Mouse (Mus musculus) E14TG2a.4 (cell line): ENCODE results near the gene Def8.
"Not testable (repeated sequence)": the region's sequence is repeated elsewhere in the genome, so short reads cannot be mapped to it uniquely, and the experiment has no call there.

Source experiments
- H3K27me3 ChIP-seq: 2 replicates; pipeline ENCODE4 v1.6.1; 2014; ENCODE audit warnings: low read length, control low read depth; ENCODE audit not compliant: insufficient read depth
- H3K36me3 ChIP-seq: 2 replicates; pipeline ENCODE4 v1.6.1; 2014; ENCODE audit warnings: low read length, control low read depth; ENCODE audit not compliant: insufficient read depth
- H3K4me1 ChIP-seq: replicated peaks from 2 replicates; pipeline ENCODE4 v1.6.1; 2014; ENCODE audit warnings: low read depth, low read length, control low read depth
- H3K4me3 ChIP-seq: replicated peaks from 2 replicates; pipeline ENCODE4 v1.5.1; 2014; ENCODE audit warnings: mild to moderate bottlenecking, low read length
- H3K9me3 ChIP-seq: 2 replicates; pipeline ENCODE4 v1.6.1; 2014; ENCODE audit warnings: low read length, control low read depth
- CTCF ChIP-seq: conservative IDR thresholded peaks from 2 replicates; pipeline ENCODE4 v1.5.1; 2014; ENCODE audit warnings: low read length
- NANOG ChIP-seq: IDR thresholded peaks from 2 replicates; pipeline ENCODE4 v1.6.1; 2014; ENCODE audit warnings: borderline replicate concordance, low read length, mixed read lengths
- POU5F1 ChIP-seq: IDR thresholded peaks from 2 replicates; pipeline ENCODE4 v1.6.1; 2014; ENCODE audit warnings: low read length, borderline replicate concordance

Def8 gene

DNA sequence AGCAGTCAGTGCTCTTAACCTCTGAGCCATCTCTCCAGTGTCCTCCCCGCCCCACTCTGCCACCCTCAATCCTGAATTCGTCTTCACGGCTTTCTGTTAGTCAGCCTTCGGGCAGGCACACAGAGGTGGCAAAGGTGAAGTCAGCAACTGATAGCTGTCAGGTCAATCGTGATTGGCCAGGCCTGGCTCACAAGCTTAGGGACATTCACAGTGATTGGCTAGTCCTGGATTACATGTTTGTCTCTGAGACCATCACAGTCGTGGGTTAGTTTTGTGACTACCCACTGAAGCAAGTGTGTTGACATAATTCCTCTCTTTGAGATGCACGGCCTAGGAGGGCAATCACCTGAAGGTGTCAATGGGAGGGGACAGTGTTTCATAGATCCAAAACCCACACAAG, 30.0 kb downstream of the Def8 start:
- peak overlapping the region; percentile 88; the same call in 1 of the 2 replicates for H3K4me3 ChIP-seq
- H3K9me3 ChIP-seq = 0 out of 2 replicates have a peak, but pooled peaks cover 5% of the 10 kb centered on the region
- H3K4me1 ChIP-seq = peaks cover 58% of the 10 kb centered on the region
- TF ChIP-seq NANOG (no peak), POU5F1 (no peak), CTCF (no peak)
- H3K27me3 ChIP-seq = no peaks in the 10 kb centered on the region
- H3K36me3 ChIP-seq = peaks cover 73% of the 10 kb centered on the region

DNA sequence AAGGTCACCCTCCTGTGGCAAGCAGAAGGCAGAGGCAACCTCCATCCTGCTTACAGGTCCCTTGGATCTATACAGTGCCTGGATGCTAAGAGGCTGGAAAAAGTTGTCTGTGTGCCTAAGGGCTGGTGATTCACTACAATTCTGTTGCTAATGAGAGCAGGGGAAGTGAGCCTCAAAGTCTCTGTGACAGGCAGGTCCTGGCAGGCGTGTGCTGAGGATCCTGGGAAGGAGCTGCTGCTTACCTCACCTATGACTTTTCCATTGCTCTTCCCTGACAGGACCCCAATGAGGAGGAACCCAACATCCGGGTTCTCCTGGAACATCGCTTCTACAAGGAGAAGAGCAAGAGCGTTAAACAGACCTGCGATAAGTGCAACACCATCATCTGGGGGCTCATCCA, 30.6 kb downstream of the Def8 start:
- H3K4me3 ChIP-seq = peak overlapping the region; percentile 88
- 0 out of 2 replicates have a peak, but pooled peaks cover 5% of the 10 kb centered on the region for H3K9me3 ChIP-seq
- peaks cover 79% of the 10 kb centered on the region for H3K36me3 ChIP-seq
- no peaks in the 10 kb centered on the region for H3K27me3 ChIP-seq
- TF ChIP-seq CTCF (no peak), POU5F1 (no peak), NANOG (no peak)
- peaks cover 52% of the 10 kb centered on the region for H3K4me1 ChIP-seq

GRCm38 (mm10) chr8:123454559-123454958, 31.2 kb downstream of the Def8 start:
- H3K27me3 ChIP-seq = no peaks in the 10 kb centered on the region
- TF ChIP-seq NANOG (no peak), POU5F1 (no peak), CTCF (no peak)
- peak overlapping the region; percentile 88 for H3K4me3 ChIP-seq
- peaks cover 79% of the 10 kb centered on the region for H3K36me3 ChIP-seq
- 0 out of 2 replicates have a peak, but pooled peaks cover 5% of the 10 kb centered on the region for H3K9me3 ChIP-seq
- peaks cover 49% of the 10 kb centered on the region for H3K4me1 ChIP-seq

GRCm38 (mm10) chr8:123463651-123464050, 40.3 kb downstream of the Def8 start:
- no peak overlapping the region for H3K4me3 ChIP-seq
- TF ChIP-seq NANOG (no peak), CTCF (no peak), POU5F1 (no peak)
- H3K36me3 ChIP-seq = peaks cover 58% of the 10 kb centered on the region
- no peaks in the 10 kb centered on the region for H3K9me3 ChIP-seq
- peaks cover 19% of the 10 kb centered on the region; the same call in 1 of the 2 replicates for H3K4me1 ChIP-seq
- no peaks in the 10 kb centered on the region for H3K27me3 ChIP-seq

GRCm38 (mm10) chr8:123467476-123467875, 44.1 kb downstream of the Def8 start:
- no peak for TF ChIP-seq CTCF
- TF ChIP-seq NANOG = no peak
- TF ChIP-seq POU5F1 = no peak
- H3K36me3 ChIP-seq = peaks cover 22% of the 10 kb centered on the region
- no peak overlapping the region for H3K4me3 ChIP-seq
- peaks cover 4% of the 10 kb centered on the region; the same call in 1 of the 2 replicates for H3K4me1 ChIP-seq
- no peaks in the 10 kb centered on the region for H3K27me3 ChIP-seq
- no peaks in the 10 kb centered on the region for H3K9me3 ChIP-seq

DNA sequence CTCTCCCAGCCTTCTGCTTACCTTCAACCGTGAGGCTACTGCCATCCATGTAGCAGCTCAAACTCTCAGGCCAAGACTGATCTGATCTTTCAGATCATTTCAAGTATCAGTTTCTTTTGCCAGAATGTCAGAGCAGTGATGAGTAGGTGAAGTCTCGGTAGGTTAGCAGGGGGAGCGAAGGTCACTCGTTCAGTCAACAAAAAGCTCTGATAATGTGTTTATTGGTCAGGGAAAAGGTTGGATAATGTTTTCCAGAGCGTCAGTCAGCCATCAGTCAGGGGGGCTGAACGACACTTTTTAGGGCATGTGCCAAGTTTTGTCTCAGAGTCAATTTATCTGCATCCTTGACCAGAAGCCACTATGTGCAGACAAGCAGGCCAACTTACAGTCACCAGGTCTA, 49.7 kb downstream of the Def8 start:
- H3K9me3 ChIP-seq, H3K27me3 ChIP-seq, H3K4me3 ChIP-seq, H3K4me1 ChIP-seq, H3K36me3 ChIP-seq: not testable (repeated sequence)

DNA sequence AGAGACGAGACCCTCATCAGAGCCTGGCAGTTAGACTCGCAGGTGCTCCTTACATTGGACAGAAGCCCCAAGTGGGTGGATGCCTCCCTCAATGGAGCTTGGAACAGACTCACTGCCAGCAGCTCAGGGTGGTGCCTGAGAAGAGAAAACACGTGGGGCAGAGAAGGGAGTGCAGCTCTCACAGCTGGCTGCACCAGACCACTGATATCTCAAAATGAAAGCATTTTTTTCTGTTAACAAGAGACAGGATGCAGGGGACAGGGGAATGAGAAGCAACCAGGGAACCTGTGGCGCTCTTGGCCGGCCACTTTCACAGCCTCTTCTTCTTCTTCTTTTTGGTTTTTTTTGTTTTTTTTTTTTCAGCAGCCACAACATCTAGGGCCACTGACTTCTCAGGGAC, 51.2 kb downstream of the Def8 start:
- not testable (repeated sequence) for H3K27me3 ChIP-seq, H3K9me3 ChIP-seq, H3K36me3 ChIP-seq, H3K4me3 ChIP-seq
- H3K4me1 ChIP-seq = peaks cover 16% of the 10 kb centered on the region

- TF ChIP-seq POU5F1 (no peak), CTCF (no peak), NANOG (no peak)
- peaks cover 17% of the 10 kb centered on the region for H3K4me1 ChIP-seq
Measured at GRCm38 (mm10) chr8:123476911-123477736, 53.8 kb downstream of the Def8 start.

GRCm38 (mm10) chr8:123477737-123478258, 54.5 kb downstream of the Def8 start, which contains the start of gene Afg3l1:
Afg3l1 (plus strand) TSS chr8:123477903.
- H3K36me3 ChIP-seq = peaks cover 27% of the 10 kb centered on the region
- H3K4me3 ChIP-seq = peak within 1 kb of the TSS; percentile 90
- TF ChIP-seq CTCF = no peak
- no peak for TF ChIP-seq POU5F1
- TF ChIP-seq NANOG = no peak
- H3K4me1 ChIP-seq = peaks cover 18% of the 10 kb centered on the region
- no peaks in the 10 kb centered on the region for H3K9me3 ChIP-seq
- no peaks in the 10 kb centered on the region for H3K27me3 ChIP-seq

More at GRCm38 (mm10) chr8:123476911-123477736, 53.8 kb downstream of the Def8 start:
- Histone ChIP-seq H3K36me3 (peaks cover 23% of the 10 kb centered on the region), H3K27me3 (no peaks in the 10 kb centered on the region), H3K9me3 (no peaks in the 10 kb centered on the region), H3K4me3 (peak overlapping the region; percentile 90)
